Mouse (Mus musculus) lung, postnatal 0 days (tissue): ENCODE measurements at regions not wholly inside any gene's neighbourhood (a gene's known extent, or its start where the extent isn't known, plus 50 kb on each side); places are given as distances from the start of the nearest gene placed in this dataset.

Experiments used
- ATAC-seq: fragments of 200-750 bp; cut with Nextera tagmentation; 2 replicates; pipeline ENCODE4 v1.8.0; 2017; ENCODE audit warnings: moderate library complexity
- DNase-seq: peaks from one replicate; pipeline ENCODE4 v3.0.0-alpha.2; 2016; ENCODE audit warnings: low spot score
- H3K27ac ChIP-seq: fragments of 300-500 bp; sonication (generic); 2 replicates; pipeline ENCODE4 v1.5.1; 2014; ENCODE audit warnings: antibody characterized with exemption, mild to moderate bottlenecking, low read length, mixed read lengths
- H3K27me3 ChIP-seq: fragments of 300-500 bp; sonication (generic); replicated peaks from 2 replicates; pipeline ENCODE4 v1.6.1; 2014; ENCODE audit warnings: low read length, mixed read lengths; ENCODE audit not compliant: insufficient read depth
- H3K36me3 ChIP-seq: fragments of 300-500 bp; sonication (generic); 2 replicates; pipeline ENCODE4 v1.6.1; 2014; ENCODE audit warnings: low read length, mixed read lengths; ENCODE audit not compliant: insufficient read depth
- H3K4me1 ChIP-seq: fragments of 300-500 bp; sonication (generic); 2 replicates; pipeline ENCODE4 v1.6.1; 2014; ENCODE audit warnings: antibody characterized with exemption, low read depth, low read length, mixed read lengths; ENCODE audit not compliant: insufficient read depth
- H3K4me2 ChIP-seq: fragments of 300-500 bp; sonication (generic); replicated peaks from 2 replicates; pipeline ENCODE4 v1.6.1; 2014; ENCODE audit warnings: low read depth, mild to moderate bottlenecking, low read length, moderate library complexity, mixed read lengths
- H3K4me3 ChIP-seq: fragments of 300-500 bp; sonication (generic); 2 replicates; pipeline ENCODE4 v1.5.1; 2014; ENCODE audit warnings: low read depth, low read length
- H3K9ac ChIP-seq: fragments of 300-500 bp; sonication (generic); replicated peaks from 2 replicates; pipeline ENCODE4 v1.6.1; 2014; ENCODE audit warnings: low read depth, mild to moderate bottlenecking
- H3K9me3 ChIP-seq: fragments of 300-500 bp; sonication (generic); 2 replicates; pipeline ENCODE4 v1.6.1; 2016; ENCODE audit warnings: low read length, mixed read lengths
- CTCF ChIP-seq: IDR thresholded peaks from 2 replicates; pipeline ENCODE4 v1.5.1; 2016; ENCODE audit warnings: antibody characterized with exemption, mild to moderate bottlenecking
- EP300 ChIP-seq: IDR thresholded peaks from 2 replicates; pipeline ENCODE4 v1.6.1; 2016; ENCODE audit warnings: antibody characterized with exemption, mild to moderate bottlenecking, control low read depth
- WGBS: fragments of 180-500 bp; shearing (Covaris S2); extraction: QIAGEN DNeasy Blood & Tissue Kit; methylation state at CpG from one replicate; pipeline ENCODE4 v1.1.7; 2014; 5-methylcytosine and 5-hydroxymethylcytosine counted together

- ATAC-seq, result peak; percentile 45
- Histone ChIP-seq H3K27ac (peak overlapping the region; percentile 20), H3K4me3 (no peak overlapping the region), H3K4me1 (peaks cover 28% of the 10 kb centered on the region), H3K27me3 (no peaks in the 10 kb centered on the region), H3K9ac (no peak overlapping the region), H3K36me3 (no peaks in the 10 kb centered on the region), H3K9me3 (no peaks in the 10 kb centered on the region), H3K4me2 (no peak overlapping the region)
- peak; percentile 57 for DNase-seq
- WGBS, result 43% methylated on average over 8 of the region's 8 CpGs
- TF ChIP-seq EP300, result 0 out of 2 replicates have a peak, but pooled peaks have one; percentile 20
- no peak for TF ChIP-seq CTCF
Measured at GRCm38 (mm10) chr17:84081751-84082352, 105.9 kb downstream of the Zfp36l2 start.

DNA sequence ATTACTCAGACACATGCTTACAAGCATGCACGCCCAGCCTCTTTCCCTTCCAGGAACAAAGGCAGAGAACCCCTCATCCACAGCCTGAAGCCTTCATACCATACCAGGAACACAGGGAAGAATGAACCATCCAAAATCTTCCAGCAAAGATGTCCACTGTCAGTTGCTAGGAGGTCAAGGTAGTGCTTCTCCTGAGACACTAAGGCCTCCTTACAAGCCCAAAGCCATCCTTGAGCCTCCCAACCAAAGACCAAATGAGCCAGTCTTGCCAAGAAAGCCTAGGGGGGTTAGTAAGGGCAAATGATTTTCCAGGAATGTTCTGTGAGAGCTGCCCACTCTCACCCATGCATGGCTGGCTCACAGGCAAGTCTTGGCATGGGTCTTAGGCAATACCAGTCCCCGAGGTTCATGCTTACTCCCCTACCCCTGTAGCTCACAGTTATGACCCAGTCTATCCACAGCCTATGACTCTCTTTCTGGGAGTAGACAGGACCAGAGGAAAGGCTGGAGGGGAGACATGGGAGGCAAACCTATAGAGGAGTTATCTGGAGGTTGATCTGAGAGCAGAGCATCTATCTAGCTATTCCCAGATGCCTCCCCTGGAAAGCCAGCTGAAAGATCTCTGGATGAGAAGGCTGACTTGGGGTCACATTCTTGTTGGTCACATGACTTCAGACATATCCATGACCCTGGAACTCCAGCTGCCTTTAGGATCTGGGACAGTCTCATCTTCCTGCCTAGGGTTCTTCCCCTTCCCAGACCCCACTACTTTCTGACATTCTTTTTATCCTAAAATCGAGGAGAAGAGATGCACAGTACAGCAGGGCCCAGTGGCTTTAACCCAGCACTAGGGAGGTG, 112.4 kb downstream of the Zfp36l2 start:
- no peaks in the 10 kb centered on the region for H3K27me3 ChIP-seq
- WGBS, result 54% methylated on average over 3 of the region's 3 CpGs
- H3K4me1 ChIP-seq, result peaks cover 11% of the 10 kb centered on the region; the same call in 1 of the 2 replicates
- H3K4me2 ChIP-seq, result no peak overlapping the region
- no peaks in the 10 kb centered on the region for H3K36me3 ChIP-seq
- H3K27ac ChIP-seq, result peak overlapping the region; percentile 70
- H3K9me3 ChIP-seq, result no peaks in the 10 kb centered on the region
- H3K9ac ChIP-seq, result no peak overlapping the region
- H3K4me3 ChIP-seq, result no peak overlapping the region
- TF ChIP-seq CTCF (no peak), EP300 (no peak)
- peak; percentile 36 for DNase-seq
- ATAC-seq, result peak; percentile 22

DNA sequence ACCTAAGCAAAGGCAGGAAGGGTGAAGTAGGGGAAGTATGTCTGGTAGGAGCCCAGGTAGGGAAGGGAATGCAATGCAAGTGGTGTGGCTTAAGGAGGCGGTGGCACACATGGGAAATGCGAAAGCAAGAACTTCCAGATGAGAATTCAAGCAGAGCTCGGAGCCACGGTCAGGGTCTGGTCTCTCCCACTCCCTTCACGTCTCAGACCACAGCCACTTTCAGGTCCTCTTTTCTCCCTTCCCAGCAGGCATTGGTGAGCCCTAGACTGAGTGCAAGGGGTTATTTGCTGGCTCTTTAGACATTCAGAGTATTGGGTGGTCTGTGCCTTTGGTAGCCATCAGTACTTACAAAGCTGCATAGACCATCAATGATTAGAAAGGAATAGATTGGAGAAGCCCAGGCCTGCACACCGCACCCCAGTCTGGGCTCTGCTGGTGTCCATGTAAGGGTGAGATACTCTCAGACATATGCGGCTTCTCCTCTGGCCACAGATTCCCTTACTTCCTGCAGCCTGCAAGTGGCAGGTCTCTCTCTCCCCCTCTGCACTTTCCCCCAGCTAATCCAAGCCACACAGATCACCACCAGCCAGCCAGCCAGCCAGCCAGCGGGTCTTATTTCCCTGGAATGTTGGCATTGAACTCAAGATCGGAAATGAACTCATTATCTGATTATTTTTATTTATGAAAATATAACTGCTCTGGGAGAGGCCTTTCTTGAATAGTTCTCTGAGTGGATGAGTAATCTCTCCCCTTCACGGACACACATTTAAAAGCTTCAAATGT, 113.6 kb downstream of the Zfp36l2 start:
- H3K9me3 ChIP-seq, result no peaks in the 10 kb centered on the region
- peak overlapping the region; percentile 70 for H3K27ac ChIP-seq
- ATAC-seq (peak; percentile 69), DNase-seq (peak; percentile 82)
- H3K4me2 ChIP-seq, result no peak overlapping the region
- no peaks in the 10 kb centered on the region for H3K27me3 ChIP-seq
- no peak overlapping the region for H3K4me3 ChIP-seq
- peak; percentile 67 for TF ChIP-seq EP300
- 0 out of 2 replicates have a peak, but pooled peaks have one; percentile 12 for TF ChIP-seq CTCF
- no peaks in the 10 kb centered on the region for H3K36me3 ChIP-seq
- no peak overlapping the region for H3K9ac ChIP-seq
- WGBS, result 54% methylated on average over 10 of the region's 10 CpGs
- peaks cover 11% of the 10 kb centered on the region; the same call in 1 of the 2 replicates for H3K4me1 ChIP-seq

DNA sequence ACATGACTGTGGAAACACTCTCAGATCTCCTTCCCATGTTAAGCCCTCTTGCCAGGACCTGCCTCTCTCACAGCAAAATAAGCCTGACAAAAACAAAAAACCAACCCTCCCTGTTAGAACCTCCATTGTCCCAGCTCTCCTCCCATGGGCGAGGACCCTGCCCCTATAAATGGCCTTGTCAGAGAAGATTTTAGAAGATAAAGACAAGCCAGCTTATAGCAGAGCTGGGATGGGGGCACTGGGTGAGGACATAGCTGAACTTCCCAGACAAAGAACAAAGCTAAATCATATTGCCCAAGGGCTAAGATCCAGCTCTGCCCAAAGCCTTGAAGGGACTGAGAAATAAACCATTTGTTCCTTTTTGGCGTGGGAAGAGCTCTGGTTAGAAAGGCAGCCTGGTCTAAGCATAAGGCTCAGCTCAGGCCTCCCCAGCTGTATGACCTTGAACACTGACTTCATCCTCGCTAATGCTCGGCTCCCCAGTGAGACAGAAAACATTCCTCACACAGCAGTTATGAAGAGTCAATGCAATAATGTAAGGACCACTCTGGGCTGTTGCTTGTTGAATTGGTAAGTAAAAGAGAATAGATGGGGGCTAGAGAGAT, 115.2 kb downstream of the Zfp36l2 start:
- Histone ChIP-seq H3K27me3 (no peaks in the 10 kb centered on the region), H3K9me3 (no peaks in the 10 kb centered on the region), H3K36me3 (no peaks in the 10 kb centered on the region), H3K9ac (no peak overlapping the region), H3K4me2 (no peak overlapping the region), H3K4me3 (no peak overlapping the region), H3K4me1 (peaks cover 11% of the 10 kb centered on the region; the same call in 1 of the 2 replicates), H3K27ac (peak overlapping the region; percentile 66)
- peak; percentile 28; the same call in 1 of the 2 replicates for TF ChIP-seq EP300
- TF ChIP-seq CTCF, result no peak
- peak; percentile 60 for ATAC-seq
- WGBS, result 50% methylated on average over 4 of the region's 4 CpGs
- peak; percentile 81 for DNase-seq

GRCm38 (mm10) chr17:84071855-84072254, 115.9 kb downstream of the Zfp36l2 start:
- H3K27ac ChIP-seq, result 0 out of 2 replicates have a peak overlapping the region, but pooled peaks have one; percentile 66
- DNase-seq, result no peak
- 92% methylated on average over 2 of the region's 2 CpGs for WGBS

More at GRCm38 (mm10) chr17:84071855-84072254, 115.9 kb downstream of the Zfp36l2 start:
- Histone ChIP-seq H3K27me3 (no peaks in the 10 kb centered on the region), H3K4me1 (peaks cover 11% of the 10 kb centered on the region; the same call in 1 of the 2 replicates), H3K4me2 (no peak overlapping the region), H3K9me3 (no peaks in the 10 kb centered on the region), H3K36me3 (no peaks in the 10 kb centered on the region), H3K9ac (no peak overlapping the region), H3K4me3 (no peak overlapping the region)
- no peak for ATAC-seq
- TF ChIP-seq CTCF, result no peak
- no peak for TF ChIP-seq EP300
